Mouse (Mus musculus) ES-Bruce4 (cell line): ENCODE results near the gene Gpr55.

Experiments used
- CTCF ChIP-seq: IDR thresholded peaks from one replicate; pipeline ENCODE4 v1.8.1; 2011; ENCODE audit warnings: low read depth, low read length
- EP300 ChIP-seq: IDR thresholded peaks from 2 replicates; pipeline ENCODE4 v1.6.1; 2011; ENCODE audit warnings: low read depth, low read length; ENCODE audit not compliant: insufficient read depth
- POLR2A ChIP-seq: IDR thresholded peaks from one replicate; pipeline ENCODE4 v1.8.1; 2011; ENCODE audit warnings: low read length; ENCODE audit not compliant: insufficient read depth

GRCm38 (mm10) chr1:85901516-85902107 lies 59.2 kb downstream of the Gpr55 start:
- TF ChIP-seq POLR2A = no peak
- no peak for TF ChIP-seq CTCF
- no peak for TF ChIP-seq EP300
